Mouse (Mus musculus): ENCODE results near the gene Agbl4. TPM values are rescaled to one million over a fixed set of nuclear protein-coding genes. Genes with fewer than 3 reads are reported as not detected.

The Agbl4 gene
- polyA plus RNA-seq, 1 experiment from 2014 or later: 0.24 TPM

DNA sequence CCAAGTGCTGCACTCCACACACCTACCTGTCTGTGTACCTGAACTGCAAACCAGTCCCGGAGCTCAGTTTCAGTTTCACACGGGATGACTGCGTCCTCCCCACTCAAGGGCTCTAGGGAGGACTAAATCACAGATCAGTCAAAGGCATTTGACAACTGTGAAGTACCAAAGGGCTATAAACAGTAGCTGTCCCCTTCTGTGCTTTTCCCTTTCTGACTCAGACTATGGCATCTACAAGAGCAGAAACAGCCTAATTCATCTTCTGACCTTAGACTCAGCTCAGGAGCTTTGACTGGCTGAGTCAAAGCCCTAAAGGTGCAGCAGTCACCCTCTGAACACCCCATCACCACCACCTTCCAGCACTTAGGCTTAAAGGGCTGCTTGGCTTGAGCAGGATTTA lies 1074.3 kb downstream of the Agbl4 start:
- Histone ChIP-seq H3K4me3 (no peak overlapping the region), H3K27me3 (replicated peaks; ENCODE audit: low read depth, poor library complexity, severe bottlenecking) (no peaks in the 10 kb centered on the region), H3K4me1 (0 out of 2 replicates have a peak, but pooled peaks cover 6% of the 10 kb centered on the region), H3K9me3 (no peaks in the 10 kb centered on the region), H3K36me3 (replicated peaks) (no peaks in the 10 kb centered on the region), H3K27ac (replicated peaks) (no peak overlapping the region)
- DNase-seq (ENCODE audit: low spot score): no peak
- 82% methylated on average over 3 of the region's 3 CpGs for WGBS

DNA sequence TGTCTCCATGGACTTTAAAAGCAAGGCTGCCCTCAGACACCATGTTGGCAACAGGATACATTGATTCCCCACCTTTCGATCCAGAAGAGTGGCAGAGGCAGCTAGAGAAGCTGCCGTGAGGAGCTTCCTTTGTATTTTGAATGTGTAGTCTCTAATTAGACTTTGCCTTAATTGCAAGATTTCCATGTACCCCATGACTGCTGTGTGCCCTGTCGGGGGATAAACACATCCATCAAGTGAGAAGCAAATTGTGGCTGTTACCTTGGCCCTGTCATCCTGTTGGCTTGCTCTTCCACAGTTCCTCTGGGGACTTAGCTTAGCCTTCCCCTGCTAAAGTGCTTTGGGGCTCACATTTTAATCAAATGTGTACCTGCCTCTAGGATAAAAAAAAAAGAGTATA lies 1075.0 kb downstream of the Agbl4 start:
- Histone ChIP-seq H3K36me3 (replicated peaks) (no peaks in the 10 kb centered on the region), H3K27me3 (replicated peaks; ENCODE audit: low read depth, poor library complexity, severe bottlenecking) (no peaks in the 10 kb centered on the region), H3K4me1 (0 out of 2 replicates have a peak, but pooled peaks cover 6% of the 10 kb centered on the region), H3K4me3 (no peak overlapping the region), H3K9me3 (no peaks in the 10 kb centered on the region), H3K27ac (replicated peaks) (no peak overlapping the region)
- DNase-seq (ENCODE audit: low spot score): no peak
- 69% methylated on average over 3 of the region's 3 CpGs for WGBS

- Histone ChIP-seq H3K4me1 (0 out of 2 replicates have a peak, but pooled peaks cover 9% of the 10 kb centered on the region), H3K4me3 (no peak overlapping the region), H3K27me3 (replicated peaks; ENCODE audit: low read depth, poor library complexity, severe bottlenecking) (no peaks in the 10 kb centered on the region), H3K9me3 (no peaks in the 10 kb centered on the region), H3K36me3 (replicated peaks) (no peaks in the 10 kb centered on the region), H3K27ac (replicated peaks) (no peak overlapping the region)
- no peak for DNase-seq (ENCODE audit: low spot score)
- WGBS: 84% methylated on average over 1 of the region's 1 CpGs
These were observed 1075.6 kb downstream of the Agbl4 start for GRCm38 (mm10) chr4:111473014-111473413.

DNA sequence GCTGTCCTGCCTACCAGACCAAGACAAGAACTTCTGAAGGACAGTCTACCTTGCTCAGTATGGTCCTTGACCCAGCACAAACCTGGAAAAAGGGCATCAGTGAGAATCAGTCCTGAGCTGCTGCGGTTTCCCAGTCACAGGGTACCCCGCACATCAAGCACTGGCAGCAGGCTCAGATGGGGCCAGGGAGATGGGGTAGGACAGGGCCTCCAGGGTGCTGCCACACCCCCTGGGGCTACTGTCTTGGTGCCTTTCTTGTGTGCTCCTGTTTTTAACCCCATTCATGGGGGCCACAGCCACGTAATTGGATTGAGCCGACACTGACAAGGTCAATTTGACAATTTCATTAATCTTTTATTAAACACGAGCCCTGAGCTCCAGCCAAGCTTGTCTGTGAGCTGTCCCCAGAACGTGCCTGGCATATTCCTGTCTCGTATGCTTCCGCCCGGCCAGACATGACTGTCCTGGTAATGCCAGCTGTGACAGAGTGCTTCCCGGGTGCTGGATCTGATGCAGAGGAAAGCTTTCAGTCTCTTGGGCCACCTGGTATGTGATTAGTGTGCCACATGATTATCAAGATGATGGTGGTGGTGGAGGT lies 1078.0 kb downstream of the Agbl4 start:
- Histone ChIP-seq H3K27me3 (replicated peaks; ENCODE audit: low read depth, poor library complexity, severe bottlenecking) (peaks cover 4% of the 10 kb centered on the region; the same call in 1 of the 2 replicates), H3K36me3 (replicated peaks) (no peaks in the 10 kb centered on the region), H3K9me3 (no peaks in the 10 kb centered on the region), H3K4me3 (no peak overlapping the region), H3K27ac (replicated peaks) (no peak overlapping the region), H3K4me1 (0 out of 2 replicates have a peak, but pooled peaks cover 13% of the 10 kb centered on the region)
- DNase-seq (ENCODE audit: low spot score): no peak
- WGBS: 70% methylated on average over 10 of the region's 10 CpGs

GRCm38 (mm10) chr4:111477507-111477906 lies 1080.0 kb downstream of the Agbl4 start:
- Histone ChIP-seq H3K27ac (replicated peaks) (no peak overlapping the region), H3K27me3 (replicated peaks; ENCODE audit: low read depth, poor library complexity, severe bottlenecking) (peaks cover 4% of the 10 kb centered on the region; the same call in 1 of the 2 replicates), H3K4me3 (no peak overlapping the region), H3K36me3 (replicated peaks) (no peaks in the 10 kb centered on the region), H3K9me3 (no peaks in the 10 kb centered on the region), H3K4me1 (0 out of 2 replicates have a peak, but pooled peaks cover 13% of the 10 kb centered on the region)
- WGBS: 34% methylated on average over 4 of the region's 4 CpGs
- DNase-seq (ENCODE audit: low spot score): no peak

- Histone ChIP-seq H3K36me3 (replicated peaks) (no peaks in the 10 kb centered on the region), H3K4me3 (no peak overlapping the region), H3K4me1 (peaks cover 30% of the 10 kb centered on the region), H3K27ac (replicated peaks) (no peak overlapping the region), H3K9me3 (no peaks in the 10 kb centered on the region), H3K27me3 (replicated peaks; ENCODE audit: low read depth, poor library complexity, severe bottlenecking) (peaks cover 4% of the 10 kb centered on the region; the same call in 1 of the 2 replicates)
- no peak for DNase-seq (ENCODE audit: low spot score)
- 90% methylated on average over 5 of the region's 5 CpGs for WGBS
These were observed 1086.0 kb downstream of the Agbl4 start for GRCm38 (mm10) chr4:111483499-111483898.

GRCm38 (mm10) chr4:111485189-111485588 lies 1087.7 kb downstream of the Agbl4 start:
- peak overlapping the region; percentile 5; the same call in 1 of the 2 replicates for H3K27ac ChIP-seq (replicated peaks)
- no peaks in the 10 kb centered on the region for H3K36me3 ChIP-seq (replicated peaks)
- H3K27me3 ChIP-seq (replicated peaks; ENCODE audit: low read depth, poor library complexity, severe bottlenecking): no peaks in the 10 kb centered on the region
- peak; percentile 34 for DNase-seq (ENCODE audit: low spot score)
- H3K9me3 ChIP-seq: no peaks in the 10 kb centered on the region
- H3K4me3 ChIP-seq: no peak overlapping the region
- peaks cover 30% of the 10 kb centered on the region for H3K4me1 ChIP-seq
- 54% methylated on average over 5 of the region's 5 CpGs for WGBS

DNA sequence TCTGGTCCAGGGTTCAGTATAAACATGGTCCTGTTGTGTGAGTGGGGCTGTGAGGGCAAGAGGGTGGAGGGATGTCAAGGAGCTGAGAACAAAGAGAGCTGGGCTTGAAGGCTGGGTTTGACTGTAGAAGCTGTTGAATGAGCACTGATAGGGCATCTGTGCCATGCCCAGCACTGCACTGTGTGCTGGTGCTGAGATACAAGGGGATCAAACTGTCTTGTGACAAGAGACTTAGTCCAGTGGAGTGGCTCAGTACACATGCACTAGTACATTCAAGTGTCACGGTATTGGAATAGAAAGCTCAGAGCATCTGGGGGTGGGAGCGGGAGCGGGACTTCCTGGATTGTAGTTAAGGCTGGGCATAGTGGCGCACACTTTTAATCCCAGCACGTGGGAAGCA lies 1088.7 kb downstream of the Agbl4 start:
- H3K36me3 ChIP-seq (replicated peaks): no peaks in the 10 kb centered on the region
- H3K9me3 ChIP-seq: no peaks in the 10 kb centered on the region
- H3K4me3 ChIP-seq: no peak overlapping the region
- WGBS: 62% methylated on average over 5 of the region's 5 CpGs
- no peak overlapping the region for H3K27ac ChIP-seq (replicated peaks)
- no peaks in the 10 kb centered on the region for H3K27me3 ChIP-seq (replicated peaks; ENCODE audit: low read depth, poor library complexity, severe bottlenecking)
- H3K4me1 ChIP-seq: peaks cover 30% of the 10 kb centered on the region
- DNase-seq (ENCODE audit: low spot score): no peak

DNA sequence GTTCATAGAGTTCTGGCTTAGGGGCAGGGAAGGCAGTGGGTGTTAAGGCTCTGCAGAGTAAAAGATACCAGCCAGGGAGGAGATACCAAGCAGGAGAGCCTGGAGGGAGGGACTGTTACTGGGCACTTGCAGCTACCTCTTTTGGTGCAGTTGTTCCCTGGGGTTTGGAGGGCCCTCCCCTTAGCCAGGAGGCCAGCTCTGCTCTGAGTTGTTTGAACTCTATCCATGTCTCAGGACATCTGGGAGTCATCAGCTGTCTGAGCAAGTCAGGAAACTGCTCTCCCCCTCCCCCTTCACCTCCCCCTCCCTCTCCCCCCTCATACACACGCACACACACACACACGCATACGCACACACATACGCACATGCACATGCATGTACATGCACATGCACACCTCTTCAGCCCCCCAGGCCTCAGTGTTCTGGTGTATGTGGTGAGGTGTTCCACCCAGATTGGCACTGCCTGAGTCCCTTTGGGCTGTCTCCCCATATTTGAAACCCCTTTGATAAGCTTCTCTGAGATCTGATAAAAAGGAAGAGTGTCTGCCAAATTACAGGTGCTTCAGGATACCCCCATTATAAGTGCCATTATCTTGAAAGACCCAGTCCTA lies 1089.9 kb downstream of the Agbl4 start:
- Histone ChIP-seq H3K9me3 (no peaks in the 10 kb centered on the region), H3K27ac (replicated peaks) (peak overlapping the region; percentile 48), H3K36me3 (replicated peaks) (no peaks in the 10 kb centered on the region), H3K4me3 (no peak overlapping the region), H3K27me3 (replicated peaks; ENCODE audit: low read depth, poor library complexity, severe bottlenecking) (no peaks in the 10 kb centered on the region), H3K4me1 (peaks cover 30% of the 10 kb centered on the region)
- 79% methylated on average over 4 of the region's 4 CpGs for WGBS
- DNase-seq (ENCODE audit: low spot score): peak; percentile 48

DNA sequence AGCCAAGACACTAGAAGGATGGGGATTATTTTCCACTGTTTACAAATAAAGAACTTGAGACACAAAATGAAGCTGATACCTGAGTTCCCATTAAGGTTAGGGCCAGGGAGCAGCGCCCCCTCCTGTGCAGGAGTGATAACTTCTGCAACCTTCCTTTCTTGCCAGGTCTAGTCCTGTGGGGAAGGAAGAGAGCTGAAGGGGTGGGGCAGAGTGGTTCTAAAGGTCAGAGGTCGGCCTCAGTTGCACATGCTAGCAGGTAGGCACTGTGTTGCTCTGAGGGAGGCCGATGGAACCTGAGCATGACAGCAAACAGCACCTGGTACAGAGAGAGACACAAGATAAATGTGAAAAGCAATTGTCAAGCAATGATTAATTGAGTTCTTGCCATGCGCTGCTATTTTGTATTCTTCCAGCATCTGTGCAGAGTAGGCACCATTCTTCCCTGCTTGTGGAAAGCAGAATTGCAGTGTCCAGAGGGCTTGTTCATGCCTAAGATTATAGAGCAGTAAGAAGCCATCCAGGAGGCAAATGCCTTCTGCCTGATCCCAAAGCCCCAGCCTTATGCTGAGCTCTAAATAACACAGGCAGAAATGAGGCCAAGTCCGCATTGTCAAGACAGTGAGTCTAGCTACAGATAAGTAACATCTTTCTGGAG lies 1096.4 kb downstream of the Agbl4 start:
- no peak for DNase-seq (ENCODE audit: low spot score)
- 62% methylated on average over 5 of the region's 5 CpGs for WGBS
- Histone ChIP-seq H3K4me3 (no peak overlapping the region), H3K27ac (replicated peaks) (no peak overlapping the region), H3K36me3 (replicated peaks) (no peaks in the 10 kb centered on the region), H3K9me3 (no peaks in the 10 kb centered on the region), H3K27me3 (replicated peaks; ENCODE audit: low read depth, poor library complexity, severe bottlenecking) (no peaks in the 10 kb centered on the region), H3K4me1 (no peaks in the 10 kb centered on the region)

DNA sequence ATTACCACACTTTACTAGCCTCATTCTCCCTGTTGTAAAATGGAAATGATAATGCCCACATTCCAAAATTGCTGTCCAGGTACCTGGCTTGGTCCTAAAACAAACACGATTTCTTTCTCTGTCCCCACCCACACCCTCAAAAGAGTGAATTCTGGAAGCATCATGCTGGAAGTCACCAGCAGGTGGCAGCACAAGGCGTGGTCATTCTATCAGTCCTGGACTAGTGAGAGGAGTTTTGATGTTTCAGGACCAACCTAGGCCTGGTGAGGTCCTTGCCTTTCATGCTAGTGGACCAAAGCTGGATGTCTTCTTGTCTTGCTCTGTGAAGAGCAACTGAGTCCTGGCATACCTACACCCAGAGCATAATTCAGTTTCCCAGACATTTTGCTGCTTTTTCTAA lies 1098.5 kb downstream of the Agbl4 start:
- no peak overlapping the region for H3K27ac ChIP-seq (replicated peaks)
- 16% methylated on average over 2 of the region's 2 CpGs for WGBS
- no peaks in the 10 kb centered on the region for H3K4me1 ChIP-seq
- H3K27me3 ChIP-seq (replicated peaks; ENCODE audit: low read depth, poor library complexity, severe bottlenecking): no peaks in the 10 kb centered on the region
- H3K36me3 ChIP-seq (replicated peaks): no peaks in the 10 kb centered on the region
- H3K9me3 ChIP-seq: no peaks in the 10 kb centered on the region
- no peak overlapping the region for H3K4me3 ChIP-seq
- DNase-seq (ENCODE audit: low spot score): peak; percentile 74

DNA sequence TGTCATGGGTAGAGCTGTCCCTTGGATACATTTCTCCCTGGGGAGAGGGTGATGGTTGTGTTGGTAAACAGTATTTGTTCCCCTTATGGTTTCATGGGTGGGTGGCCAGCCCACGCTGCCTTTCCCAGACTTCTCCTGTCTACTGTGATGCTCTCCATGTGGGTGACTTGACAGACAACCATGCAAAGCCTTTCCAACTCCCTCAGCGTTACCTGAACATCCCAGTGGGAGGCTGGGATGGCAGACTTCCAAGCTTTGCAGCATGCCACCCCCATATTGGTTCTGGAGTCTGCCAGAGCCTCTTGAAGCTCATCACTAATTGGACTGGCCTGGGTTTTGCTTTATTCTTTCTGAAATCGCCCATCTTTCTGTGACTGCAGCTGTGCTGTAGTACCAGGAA lies 1101.3 kb downstream of the Agbl4 start:
- WGBS: 80% methylated on average over 3 of the region's 3 CpGs
- Histone ChIP-seq H3K36me3 (replicated peaks) (no peaks in the 10 kb centered on the region), H3K4me1 (no peaks in the 10 kb centered on the region)

GRCm38 (mm10) chr4:111501441-111501840 lies 1104.0 kb downstream of the Agbl4 start:
- Histone ChIP-seq H3K9me3 (no peaks in the 10 kb centered on the region), H3K4me3 (no peak overlapping the region), H3K27ac (replicated peaks) (no peak overlapping the region), H3K36me3 (replicated peaks) (no peaks in the 10 kb centered on the region), H3K4me1 (no peaks in the 10 kb centered on the region), H3K27me3 (replicated peaks; ENCODE audit: low read depth, poor library complexity, severe bottlenecking) (no peaks in the 10 kb centered on the region)
- WGBS: 82% methylated on average over 1 of the region's 1 CpGs
- no peak for DNase-seq (ENCODE audit: low spot score)

More for the DNA sequence above, 1101.3 kb downstream of the Agbl4 start:
- Histone ChIP-seq H3K9me3 (no peaks in the 10 kb centered on the region), H3K4me3 (no peak overlapping the region), H3K27me3 (replicated peaks; ENCODE audit: low read depth, poor library complexity, severe bottlenecking) (no peaks in the 10 kb centered on the region), H3K27ac (replicated peaks) (no peak overlapping the region)
- DNase-seq (ENCODE audit: low spot score): no peak

Measured in embryonic facial prominence, embryonic 10.5 days (tissue).